Mouse (Mus musculus) right cerebral cortex, postnatal 10 days (tissue): ENCODE results near the gene Nol9.
"Not testable (repeated sequence)": the region's sequence is repeated elsewhere in the genome, so short reads cannot be mapped to it uniquely, and the experiment has no call there.

Experiments used
- DNase-seq, 2 experiments: peaks; one replicate each; pipeline ENCODE4 v3.0.0; 2021; ENCODE audit warnings: low spot score in 2 of 2

Nol9 gene

GRCm38 (mm10) chr4:152010707-152011134 lies 28.4 kb upstream of the Nol9 start:
- DNase-seq: no peak

- DNase-seq: no peak
These were observed 27.9 kb upstream of the Nol9 start for GRCm38 (mm10) chr4:152011171-152011760.

GRCm38 (mm10) chr4:152012109-152012508 lies 27.0 kb upstream of the Nol9 start:
- no peak for DNase-seq

DNA sequence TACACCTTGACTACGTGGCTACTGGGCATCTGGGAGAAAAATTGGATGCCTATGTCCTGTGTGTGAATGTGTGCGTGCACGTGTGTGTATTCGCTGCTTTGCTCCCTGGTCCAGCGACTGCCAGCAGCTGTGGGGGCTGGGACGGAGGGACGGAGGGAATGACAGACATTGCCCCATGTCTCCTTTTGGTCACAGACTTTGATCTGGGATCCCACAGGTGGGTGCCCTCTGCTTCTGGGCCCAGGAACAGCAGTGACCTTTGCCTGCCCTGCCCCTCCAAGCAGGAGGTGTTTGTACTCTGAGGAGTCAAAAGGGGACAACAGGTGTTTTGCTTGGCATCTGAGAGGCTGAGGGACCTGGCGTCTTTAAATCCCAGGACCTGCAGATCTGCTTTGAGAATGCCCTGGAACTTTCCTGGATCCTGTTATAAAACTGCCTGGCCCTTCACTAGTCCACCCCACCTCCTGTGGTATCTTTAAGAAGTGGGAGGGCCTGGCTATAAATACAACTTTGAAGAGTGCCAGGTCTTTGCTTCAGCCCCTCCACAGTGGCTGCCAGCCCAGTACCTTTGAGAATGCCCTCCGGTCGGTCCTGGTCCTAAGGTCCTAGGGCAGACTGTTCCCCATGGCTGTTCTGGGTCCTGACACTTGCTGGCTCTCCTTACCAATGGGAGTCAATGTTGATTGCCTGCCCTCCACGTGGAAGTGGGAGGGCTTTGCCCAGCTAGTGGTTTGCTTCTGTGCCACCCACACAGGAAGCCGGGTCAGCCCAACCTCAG lies 25.9 kb upstream of the Nol9 start:
- DNase-seq: no peak

- DNase-seq: no peak
These were observed 20.0 kb upstream of the Nol9 start for GRCm38 (mm10) chr4:152019073-152019472.

GRCm38 (mm10) chr4:152020024-152020423 lies 19.1 kb upstream of the Nol9 start:
- no peak for DNase-seq

DNA sequence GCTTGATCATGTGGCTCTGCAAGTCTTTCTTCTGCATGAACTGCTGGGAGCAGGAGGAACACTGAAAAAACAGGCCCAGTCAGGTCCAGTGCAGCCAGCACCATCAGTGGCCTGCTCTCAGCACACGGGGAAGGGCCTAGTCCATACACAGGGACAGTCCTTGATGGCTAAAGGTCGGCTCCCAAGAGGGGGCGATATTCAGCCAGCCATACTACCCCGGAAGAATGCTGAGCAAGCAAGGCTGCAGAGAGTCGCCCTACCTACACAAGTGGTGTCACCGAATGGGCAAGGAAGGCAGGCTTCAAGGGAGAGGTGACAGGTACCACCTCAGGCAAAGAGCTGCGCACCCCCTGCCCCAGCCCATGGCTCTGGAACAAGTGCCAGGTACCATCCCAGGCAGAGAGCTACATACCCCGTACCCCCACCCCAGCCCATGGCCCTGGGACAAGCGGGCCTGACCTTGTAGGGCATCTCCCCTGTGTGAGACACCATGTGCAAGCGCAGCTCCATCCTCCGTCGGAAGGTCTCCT lies 17.5 kb upstream of the Nol9 start:
- DNase-seq: no peak

DNA sequence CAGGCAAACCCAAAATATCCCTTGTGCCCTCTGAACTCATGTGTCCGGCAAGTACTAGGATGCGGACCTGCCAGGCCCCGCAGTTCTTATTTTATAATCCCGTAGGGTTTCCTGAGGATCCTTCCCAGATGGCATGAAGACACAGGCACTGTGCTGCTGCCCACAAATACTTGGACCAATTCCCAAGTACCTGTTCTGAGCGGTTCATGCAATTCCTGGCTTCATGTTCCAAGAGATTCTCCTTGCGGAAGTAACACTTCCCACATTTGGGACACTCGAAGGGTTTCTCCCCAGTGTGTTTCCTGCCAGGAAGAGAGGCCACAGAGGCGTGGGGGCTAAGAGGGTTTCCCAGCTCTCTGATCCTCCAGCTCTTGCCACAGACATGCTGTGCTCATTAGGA lies 16.6 kb upstream of the Nol9 start:
- no peak for DNase-seq

DNA sequence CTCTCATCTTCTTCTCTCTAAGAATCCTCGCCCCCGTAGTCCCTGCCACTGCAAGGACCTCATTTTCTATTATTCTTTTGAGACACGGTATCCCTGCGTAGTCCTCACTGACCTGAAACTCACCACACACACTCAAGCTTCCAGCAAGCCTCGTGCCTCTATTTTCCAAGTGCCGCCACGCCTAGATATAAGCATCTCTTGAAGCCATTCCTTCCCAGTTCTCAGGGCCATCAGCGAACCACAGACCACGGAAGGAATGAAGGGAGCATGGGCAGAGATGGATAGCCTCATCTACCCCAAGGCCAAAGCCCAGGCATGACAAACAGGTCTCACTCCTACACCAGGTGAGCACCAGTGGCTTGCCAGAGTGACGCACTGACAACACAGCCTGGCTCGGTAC lies 14.6 kb upstream of the Nol9 start:
- DNase-seq: no peak

DNA sequence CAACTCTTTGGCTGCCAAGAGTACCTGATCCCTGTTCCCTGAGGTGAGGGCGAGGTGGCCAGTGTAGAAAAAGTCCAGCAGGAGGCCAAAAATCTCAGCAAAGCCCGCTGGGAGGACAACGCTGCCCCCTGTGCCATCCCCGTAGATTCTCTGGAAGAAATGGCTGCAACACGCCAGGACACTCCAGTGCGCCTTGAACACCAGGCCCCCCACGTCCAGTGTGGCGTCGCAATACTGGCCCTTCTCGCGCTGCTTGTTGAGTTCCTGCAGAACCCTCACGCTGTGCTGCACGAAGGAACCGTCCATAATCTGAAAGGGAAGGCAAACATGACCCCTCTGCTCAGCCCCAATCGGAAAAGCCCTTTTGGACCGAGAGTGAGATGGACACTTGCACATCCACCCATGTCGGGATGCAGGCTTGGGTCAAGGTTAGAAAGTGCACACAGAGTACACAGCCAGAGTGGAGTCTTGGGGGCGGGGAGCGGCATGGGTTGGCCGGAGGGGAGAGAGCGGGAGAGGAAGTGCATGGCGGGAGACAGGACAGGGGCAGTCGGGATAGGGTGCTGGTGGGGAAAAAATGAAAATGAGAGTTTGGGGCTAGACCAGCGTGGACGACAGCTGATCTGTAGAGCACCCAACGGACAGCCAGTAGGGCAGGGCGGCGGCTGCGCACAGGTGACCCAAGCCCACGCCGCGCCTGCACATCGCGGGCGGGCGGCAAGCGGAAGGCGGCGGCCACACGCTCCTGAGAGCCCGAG lies 12.2 kb upstream of the Nol9 start:
- DNase-seq: no peak

- DNase-seq: peak; percentile 98 to 99
These were observed 11.6 kb upstream of the Nol9 start, which contains the start of gene Zbtb48 for GRCm38 (mm10) chr4:152027524-152027923. Gene Zbtb48, minus strand, starts transcription at chr4:152027671.

DNA sequence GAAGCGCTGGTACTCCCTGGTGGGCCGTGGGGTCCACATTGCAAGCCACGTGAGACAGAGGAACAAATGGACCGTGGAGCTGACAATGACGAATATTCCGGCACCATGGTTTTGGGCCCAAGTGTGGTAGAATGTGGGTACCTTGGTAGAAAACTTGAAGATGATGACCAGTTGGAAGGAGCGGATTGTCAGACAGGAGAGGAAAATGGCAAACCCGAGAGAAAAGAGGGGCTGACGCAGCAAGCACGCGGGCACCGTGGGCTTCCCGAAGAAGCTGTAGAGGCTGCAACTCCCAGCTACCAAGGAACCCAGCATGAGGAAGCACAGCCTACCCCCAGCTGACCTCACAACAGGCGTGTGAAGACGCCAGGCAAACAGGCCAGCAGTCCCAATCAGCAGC lies 10.7 kb upstream of the Nol9 start:
- no peak for DNase-seq

- no peak for DNase-seq
These were observed 10.0 kb upstream of the Nol9 start for GRCm38 (mm10) chr4:152029087-152029486.

DNA sequence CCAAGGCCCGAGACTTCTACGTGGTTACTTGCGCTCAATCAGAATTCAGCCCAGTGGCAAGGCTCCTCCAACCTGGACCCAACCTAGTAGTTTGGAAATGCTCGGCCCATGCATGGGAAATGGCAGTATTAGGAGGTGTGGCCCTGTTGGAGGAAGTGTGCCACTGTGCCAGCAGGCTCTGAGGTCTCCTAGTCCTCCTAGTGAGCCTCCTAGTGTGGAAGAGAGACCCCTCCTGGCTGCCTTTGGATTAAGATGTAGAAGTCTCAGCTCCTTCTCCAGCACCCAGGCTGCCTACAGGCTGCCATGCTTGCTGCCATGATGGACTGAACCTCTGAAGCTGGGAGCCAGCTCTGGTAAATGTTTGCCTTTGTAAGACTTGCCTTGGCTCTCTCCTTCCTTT lies 9.1 kb upstream of the Nol9 start:
- peak in 1 of 2 experiments; percentile 66 for DNase-seq

- DNase-seq: no peak
These were observed 6.2 kb upstream of the Nol9 start for GRCm38 (mm10) chr4:152032922-152033321.

GRCm38 (mm10) chr4:152036464-152036863 lies 2.7 kb upstream of the Nol9 start:
- DNase-seq: not testable (repeated sequence)

DNA sequence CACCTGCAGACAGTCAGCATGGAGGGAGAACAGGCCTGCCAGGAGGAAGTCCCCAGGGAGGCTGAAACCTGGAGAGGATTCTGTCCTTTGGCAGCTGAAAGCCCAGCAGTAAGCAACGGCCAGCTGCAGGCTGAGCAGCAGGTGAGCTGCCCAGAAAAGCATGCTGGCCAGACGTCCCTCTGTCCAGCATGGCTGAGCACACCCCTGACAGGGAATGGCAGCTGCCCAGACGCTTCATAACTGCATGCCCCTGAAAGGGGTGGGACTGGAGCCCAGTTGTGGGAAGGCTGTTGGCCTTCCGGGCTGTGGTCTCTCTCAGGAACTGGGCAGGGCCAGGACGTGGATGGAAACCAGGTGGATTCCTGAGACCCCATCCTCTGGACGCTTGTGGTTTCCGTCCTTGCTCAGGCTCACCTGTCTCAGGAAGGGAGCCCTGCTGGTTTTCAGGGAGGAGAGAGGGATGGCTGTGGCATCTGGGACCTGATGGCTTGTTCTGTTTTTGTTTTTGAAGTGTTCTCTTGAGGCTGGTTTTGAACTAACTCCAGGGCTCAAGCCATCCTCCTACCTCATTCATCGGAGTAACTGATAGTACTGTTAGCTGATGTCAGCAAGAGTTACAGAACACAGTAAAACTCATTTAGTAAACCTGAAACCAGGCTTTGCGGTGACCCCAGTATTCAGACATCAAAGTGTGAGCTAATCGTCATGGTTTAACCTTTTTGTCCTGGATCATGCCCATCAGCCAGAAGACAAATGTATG lies 716 bp upstream of the Nol9 start, which contains the start of gene Tas1r1:
TSS of gene Tas1r1 (minus strand) at position 344 of the 760 bp plus-strand sequence.
- no peak for DNase-seq

- DNase-seq: no peak
These were observed 750 bp downstream of the Nol9 start for GRCm38 (mm10) chr4:152039831-152040310.

DNA sequence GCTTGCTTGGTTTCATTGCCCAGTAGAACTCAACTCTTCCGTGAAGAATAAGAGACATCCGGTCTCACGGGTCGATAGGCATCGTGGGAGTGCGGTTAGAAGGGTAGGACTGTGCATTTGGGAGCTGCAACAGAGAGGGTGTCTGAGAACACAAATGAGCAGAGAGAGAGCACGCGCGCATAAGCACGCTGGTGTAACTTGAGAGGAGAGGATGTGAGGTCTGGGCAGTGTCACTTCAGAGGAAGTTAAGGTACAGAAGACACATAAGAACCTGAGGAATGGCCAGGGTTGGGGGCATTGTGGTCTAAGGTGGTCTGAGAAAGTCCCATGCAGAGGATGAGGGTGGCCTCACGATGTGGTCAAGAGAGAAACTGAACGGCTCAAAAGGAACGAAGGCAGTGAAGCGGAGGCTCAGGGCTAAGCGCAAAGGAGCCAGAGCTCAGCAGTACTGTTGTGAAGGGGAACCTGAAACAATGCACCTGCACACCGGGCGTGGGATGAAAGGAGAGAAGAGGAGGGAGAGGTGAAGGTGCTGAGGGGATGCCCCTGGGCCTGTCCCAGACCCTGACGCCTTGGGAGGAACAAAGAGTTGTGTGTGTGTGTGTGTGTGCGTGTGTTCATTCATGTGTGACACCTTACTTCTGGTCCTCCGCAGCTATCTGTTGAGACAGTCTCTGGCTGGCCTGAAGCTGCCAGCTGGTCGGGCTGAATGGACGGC lies 3.0 kb downstream of the Nol9 start:
- DNase-seq: no peak

DNA sequence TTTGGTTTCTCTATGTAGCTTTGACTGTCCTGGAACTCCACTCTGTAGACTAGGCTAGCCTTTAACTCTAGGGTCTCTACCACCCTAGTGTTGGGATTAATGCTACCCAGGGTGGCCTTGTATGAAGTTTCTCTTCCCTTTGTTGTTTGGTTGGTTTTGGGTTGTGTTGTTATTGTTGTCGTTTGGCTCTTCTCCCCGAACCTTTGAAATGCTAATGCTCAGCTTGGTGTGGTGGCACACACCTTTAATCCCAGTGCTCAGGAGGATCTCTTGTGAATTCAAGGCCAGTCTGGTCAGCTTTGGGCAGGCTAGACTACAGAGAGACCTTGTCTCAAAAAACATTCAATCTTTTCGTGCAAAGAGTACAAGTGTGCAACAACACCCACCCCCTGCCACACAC lies 4.0 kb downstream of the Nol9 start:
- DNase-seq: no peak

GRCm38 (mm10) chr4:152044609-152045008 lies 5.5 kb downstream of the Nol9 start:
- no peak for DNase-seq
